Mouse (Mus musculus): ENCODE results near the gene Gm5134. TPM values are rescaled to one million over a fixed set of nuclear protein-coding genes. Genes with fewer than 3 reads are reported as not detected.
"Not testable (repeated sequence)": the region's sequence is repeated elsewhere in the genome, so short reads cannot be mapped to it uniquely, and the experiment has no call there.

Gm5134 gene
- total RNA-seq, 2 experiments from 2014 or later: not detected

GRCm38 (mm10) chr10:75975216-75975615 is 20.9 kb downstream of the Gm5134 start:
- intact Hi-C loops (cut with DNase I): loop anchor here (10.0 kb wide), 1 partner anchor 230 kb away; no protein-coding TSS in a partner anchor
- DNase-seq (ENCODE audit: extremely low spot score in 1 of 2, low spot score in 2 of 2): no peak
- no peak overlapping the region for H3K27ac ChIP-seq
- peak; percentile 52 for TF ChIP-seq CTCF (IDR thresholded peaks at IDR 0.05)
- H3K4me3 ChIP-seq: no peak overlapping the region

GRCm38 (mm10) chr10:75978119-75978834 is 24.0 kb downstream of the Gm5134 start:
- DNase-seq (ENCODE audit: extremely low spot score in 1 of 2, low spot score in 2 of 2): no peak
- H3K4me3 ChIP-seq: no peak overlapping the region
- intact Hi-C loops (cut with DNase I): loop anchor here (10.0 kb wide), 1 partner anchor 227 kb away; no protein-coding TSS in a partner anchor
- H3K27ac ChIP-seq: no peak overlapping the region
- TF ChIP-seq CTCF (IDR thresholded peaks at IDR 0.05): no peak

- no peak for TF ChIP-seq CTCF (IDR thresholded peaks at IDR 0.05)
- intact Hi-C loops (cut with DNase I): loop anchor here (10.0 kb wide), 1 partner anchor 226 kb away; no protein-coding TSS in a partner anchor
- DNase-seq (ENCODE audit: extremely low spot score in 1 of 2, low spot score in 2 of 2): no peak
- Histone ChIP-seq H3K4me3 (no peak overlapping the region), H3K27ac (no peak overlapping the region)
Measured at GRCm38 (mm10) chr10:75978835-75979157, 24.5 kb downstream of the Gm5134 start.

- H3K4me3 ChIP-seq: no peak overlapping the region
- no peak for DNase-seq (ENCODE audit: extremely low spot score in 1 of 2, low spot score in 2 of 2)
- no peak for TF ChIP-seq CTCF (IDR thresholded peaks at IDR 0.05)
- intact Hi-C loops (cut with DNase I): loop anchor here (10.0 kb wide), 1 partner anchor 225 kb away; no protein-coding TSS in a partner anchor
- no peak overlapping the region for H3K27ac ChIP-seq
Measured at GRCm38 (mm10) chr10:75979432-75979831, 25.1 kb downstream of the Gm5134 start.

GRCm38 (mm10) chr10:75990430-75991042 is 36.2 kb downstream of the Gm5134 start:
- no peak for DNase-seq (ENCODE audit: extremely low spot score in 1 of 2, low spot score in 2 of 2)
- H3K4me3 ChIP-seq: no peak overlapping the region
- H3K27ac ChIP-seq: no peak overlapping the region
- intact Hi-C loops (cut with DNase I): no loop called here
- no peak for TF ChIP-seq CTCF (IDR thresholded peaks at IDR 0.05)

- no peak for DNase-seq (ENCODE audit: extremely low spot score in 1 of 2, low spot score in 2 of 2)
- no peak overlapping the region for H3K4me3 ChIP-seq
- no peak for TF ChIP-seq CTCF (IDR thresholded peaks at IDR 0.05)
- intact Hi-C loops (cut with DNase I): no loop called here
- no peak overlapping the region for H3K27ac ChIP-seq
Measured at GRCm38 (mm10) chr10:75993616-75994240, 39.4 kb downstream of the Gm5134 start.

GRCm38 (mm10) chr10:75994531-75995210 is 40.4 kb downstream of the Gm5134 start:
- H3K4me3 ChIP-seq; H3K27ac ChIP-seq; DNase-seq (ENCODE audit: extremely low spot score in 1 of 2, low spot score in 2 of 2); intact Hi-C loops (cut with DNase I): not testable (repeated sequence)

GRCm38 (mm10) chr10:75995463-75995862 is 41.1 kb downstream of the Gm5134 start:
- intact Hi-C loops (cut with DNase I): no loop called here
- no peak for DNase-seq (ENCODE audit: extremely low spot score in 1 of 2, low spot score in 2 of 2)
- TF ChIP-seq CTCF (IDR thresholded peaks at IDR 0.05): no peak
- no peak overlapping the region for H3K4me3 ChIP-seq
- no peak overlapping the region for H3K27ac ChIP-seq

- Histone ChIP-seq H3K27ac (no peak overlapping the region), H3K4me3 (no peak overlapping the region)
- TF ChIP-seq CTCF (IDR thresholded peaks at IDR 0.05): no peak
- no peak for DNase-seq (ENCODE audit: extremely low spot score in 1 of 2, low spot score in 2 of 2)
- intact Hi-C loops (cut with DNase I): no loop called here
Measured at GRCm38 (mm10) chr10:75996315-75996714, 42.0 kb downstream of the Gm5134 start.

- H3K27ac ChIP-seq: no peak overlapping the region
- H3K4me3 ChIP-seq: no peak overlapping the region
- no peak for TF ChIP-seq CTCF (IDR thresholded peaks at IDR 0.05)
- no peak for DNase-seq (ENCODE audit: extremely low spot score in 1 of 2, low spot score in 2 of 2)
- intact Hi-C loops (cut with DNase I): no loop called here
Measured at GRCm38 (mm10) chr10:76001160-76001559, 46.8 kb downstream of the Gm5134 start.

- DNase-seq (ENCODE audit: extremely low spot score in 1 of 2, low spot score in 2 of 2): no peak
- intact Hi-C loops (cut with DNase I): no loop called here
- Histone ChIP-seq H3K27ac (no peak overlapping the region), H3K4me3 (no peak overlapping the region)
- no peak for TF ChIP-seq CTCF (IDR thresholded peaks at IDR 0.05)
Measured at GRCm38 (mm10) chr10:76002101-76002521, 47.8 kb downstream of the Gm5134 start.

- H3K27ac ChIP-seq: no peak overlapping the region
- no peak overlapping the region for H3K4me3 ChIP-seq
- TF ChIP-seq CTCF (IDR thresholded peaks at IDR 0.05): no peak
- intact Hi-C loops (cut with DNase I): no loop called here
- no peak for DNase-seq (ENCODE audit: extremely low spot score in 1 of 2, low spot score in 2 of 2)
Measured at GRCm38 (mm10) chr10:76002615-76003014, 48.3 kb downstream of the Gm5134 start.
